Mouse (Mus musculus) adrenal gland, adult 18-20 months (tissue): ENCODE results near the gene Mad2l2. TPM values are rescaled to one million over a fixed set of nuclear protein-coding genes. Genes with fewer than 3 reads are reported as not detected.
"Not testable (repeated sequence)": the region's sequence is repeated elsewhere in the genome, so short reads cannot be mapped to it uniquely, and the experiment has no call there.

Source experiments
- DNase-seq, 2 experiments: peaks; one replicate each; pipeline ENCODE4 v3.0.0; 2021 to 2022; ENCODE audit warnings: low spot score in 2 of 2
- microRNA-seq, 2 experiments: library from miRNA; unstranded; fragments of <30 nt; microRNA quantifications; one replicate each; pipeline ENCODE4 v1.2.0; 2021; ENCODE audit warnings: borderline number of aligned reads in 2 of 2
- total RNA-seq, 2 experiments: library from RNA; stranded (reverse); gene quantifications; 1 replicate in 1 of 2; 2 replicates in 1 of 2; pipeline ENCODE4 v1.2.3; 2021

Mad2l2 gene
- total RNA-seq, 2 experiments from 2014 or later: 20.2 to 21.6 TPM

DNA sequence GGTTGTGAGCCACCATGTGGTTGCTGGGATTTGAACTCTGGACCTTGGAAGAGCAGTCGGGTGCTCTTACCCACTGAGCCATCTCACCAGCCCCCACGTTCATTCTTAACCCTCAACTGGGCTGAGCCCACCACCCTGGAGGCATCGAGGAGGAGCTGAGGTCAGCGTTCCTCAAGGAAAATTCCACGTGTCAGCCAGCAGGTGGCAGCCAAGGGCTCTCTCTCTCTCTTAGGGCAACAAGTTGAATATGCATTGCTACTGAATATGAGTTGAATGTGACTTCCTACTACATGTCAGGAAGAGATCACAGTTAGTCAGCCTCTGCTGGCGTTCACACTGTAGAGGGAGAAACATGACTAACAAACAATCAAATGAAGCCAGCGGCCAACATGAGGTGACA lies 38.1 kb downstream of the Mad2l2 start:
- DNase-seq: peak in 1 of 2 experiments; percentile 65

DNA sequence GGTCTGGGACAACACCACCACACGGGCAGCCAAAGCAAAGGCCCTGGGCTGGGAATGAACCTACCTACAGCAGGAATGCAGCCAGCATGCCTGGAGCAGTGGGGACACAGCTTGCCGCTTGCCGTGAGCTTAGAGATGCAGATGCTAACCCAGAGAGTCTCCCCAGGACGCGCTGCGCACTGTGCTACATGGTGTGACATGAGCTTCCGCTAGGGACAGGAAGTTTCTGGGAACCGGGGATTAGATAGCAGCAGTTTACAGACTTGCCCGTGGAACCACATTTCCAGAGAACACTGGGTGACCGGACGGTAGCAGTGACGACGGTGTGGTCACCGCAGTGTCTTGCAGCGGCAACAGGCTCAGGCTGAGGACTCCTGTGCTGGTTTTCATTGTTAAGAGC lies 39.4 kb downstream of the Mad2l2 start:
- no peak for DNase-seq

DNA sequence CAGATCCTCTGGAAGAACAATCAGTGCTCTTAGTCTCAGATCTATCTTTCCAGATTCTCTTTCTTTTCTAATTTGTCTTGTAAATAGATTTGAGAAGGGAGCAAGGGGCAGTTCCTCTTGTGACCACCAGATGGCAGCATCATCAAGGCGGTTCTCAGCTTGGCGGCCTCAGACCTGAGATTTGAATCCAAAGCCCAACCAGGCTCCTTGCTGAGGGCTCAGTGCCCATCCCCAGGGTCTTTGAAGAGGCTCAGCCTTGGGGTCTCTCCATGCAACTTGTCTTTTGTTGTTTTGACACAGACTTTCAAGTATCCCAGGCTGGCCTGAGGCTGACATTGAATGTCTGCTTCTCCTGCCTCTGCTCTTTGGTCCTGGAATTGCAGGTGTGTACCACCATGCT lies 40.7 kb downstream of the Mad2l2 start:
- peak in 1 of 2 experiments; percentile 60 for DNase-seq

DNA sequence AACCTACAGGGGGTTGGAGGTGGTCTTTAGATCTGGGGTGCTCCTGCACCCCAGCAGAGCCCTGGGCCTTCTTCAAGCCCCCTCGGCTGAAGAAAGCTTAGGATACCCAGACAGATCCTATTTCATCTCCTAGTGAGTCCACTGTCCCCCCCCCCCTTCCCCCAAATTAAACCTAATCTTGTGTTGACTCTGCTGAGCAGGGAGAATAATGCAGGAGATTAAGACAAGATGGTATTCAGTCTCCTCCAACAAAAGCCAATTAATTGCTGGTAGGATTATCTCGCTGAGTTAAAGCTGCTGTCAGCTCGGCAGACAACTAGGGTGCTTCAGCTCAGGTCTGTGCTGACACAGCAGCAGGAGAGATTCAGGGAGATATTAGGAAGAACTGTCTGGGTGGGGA lies 41.1 kb downstream of the Mad2l2 start:
- DNase-seq: no peak

DNA sequence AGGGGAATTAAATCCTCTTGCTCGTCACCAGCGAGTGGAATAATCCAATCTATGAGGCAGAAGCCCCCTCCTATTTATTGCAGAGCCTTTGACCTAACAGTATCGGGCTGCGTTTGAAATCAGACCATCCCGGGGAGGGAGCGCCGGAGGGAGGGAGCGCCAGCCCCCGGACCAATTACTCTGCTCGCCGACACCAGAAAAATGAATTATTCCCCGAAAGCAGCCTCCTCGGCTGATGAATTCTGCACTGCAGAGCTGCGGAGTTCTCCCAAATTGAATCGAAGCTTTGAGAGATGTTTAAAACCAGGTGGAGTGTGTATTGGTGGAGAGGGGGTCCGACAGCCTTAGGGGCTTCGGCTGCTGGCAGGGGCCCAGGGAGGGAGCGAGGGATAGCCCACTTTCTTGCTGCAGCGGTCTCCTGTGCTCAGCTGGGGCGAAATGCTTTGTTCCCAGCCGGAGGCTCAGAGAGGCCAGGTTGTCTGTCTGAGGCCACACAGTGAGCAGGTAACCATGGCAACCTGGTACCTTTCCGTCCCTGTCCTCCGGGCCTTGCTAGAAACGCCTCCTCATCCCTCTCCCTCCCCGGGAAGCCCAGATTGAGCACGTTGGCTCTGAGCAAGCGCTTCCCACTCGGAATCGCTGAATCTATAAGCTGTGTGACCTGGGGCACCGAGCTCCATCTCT lies 43.8 kb downstream of the Mad2l2 start:
- no peak for DNase-seq

DNA sequence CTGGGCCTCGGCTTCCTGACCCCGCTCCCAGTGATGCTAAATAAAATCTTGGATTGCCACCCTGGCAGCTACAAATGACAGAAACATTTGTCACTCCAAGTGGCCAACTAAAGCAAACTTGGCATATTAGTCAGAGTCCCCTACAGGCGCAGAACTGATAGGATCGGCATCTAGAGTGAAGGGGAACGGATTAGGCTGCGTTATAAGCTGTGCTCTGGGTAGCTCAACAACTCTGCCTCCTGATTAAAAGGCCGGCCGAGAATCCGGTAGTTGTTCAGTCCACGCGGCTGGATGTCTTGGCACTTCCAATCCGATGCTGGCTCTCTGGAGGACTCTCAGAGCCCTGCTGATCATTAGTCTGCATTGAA lies 44.3 kb downstream of the Mad2l2 start:
- no peak for DNase-seq

DNA sequence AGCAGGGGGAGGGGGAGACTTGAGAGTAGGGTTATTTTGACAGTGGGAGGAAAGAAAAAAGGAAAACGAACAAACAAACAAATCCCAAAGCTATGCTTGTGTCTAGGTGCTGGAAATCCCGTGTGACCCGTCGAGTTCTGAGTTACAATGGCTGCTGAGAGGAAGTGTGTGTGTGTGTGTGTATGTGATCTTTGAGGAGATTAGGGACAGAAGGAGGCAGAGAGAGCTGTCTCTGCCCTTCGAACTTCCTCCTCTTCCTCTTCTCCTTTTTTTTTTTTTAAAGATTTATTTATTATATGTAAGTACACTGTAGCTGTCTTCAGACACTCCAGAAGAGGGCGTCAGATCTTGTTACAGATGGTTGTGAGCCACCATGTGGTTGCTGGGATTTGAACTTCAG lies 46.4 kb downstream of the Mad2l2 start:
- not testable (repeated sequence) for DNase-seq

DNA sequence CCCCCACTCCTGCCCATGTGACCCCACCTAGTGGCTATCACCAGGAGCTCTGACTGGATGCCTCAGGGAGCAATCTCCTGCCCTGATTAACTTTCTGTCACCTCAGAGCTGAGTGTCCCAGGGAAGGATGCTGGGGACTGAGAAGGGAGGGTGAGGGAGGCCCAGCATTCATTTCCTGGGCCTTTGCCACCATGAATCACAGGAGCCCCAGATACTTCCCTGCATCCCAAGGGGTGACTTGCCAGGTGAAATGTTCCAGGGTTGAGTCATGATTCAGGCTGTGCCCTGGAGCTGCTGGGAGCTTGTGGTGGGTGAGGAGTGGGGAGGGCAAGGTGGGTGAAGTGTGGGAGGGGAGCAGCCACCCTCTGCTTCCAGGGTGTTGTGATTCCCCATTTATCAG lies 47.5 kb downstream of the Mad2l2 start:
- DNase-seq: no peak

DNA sequence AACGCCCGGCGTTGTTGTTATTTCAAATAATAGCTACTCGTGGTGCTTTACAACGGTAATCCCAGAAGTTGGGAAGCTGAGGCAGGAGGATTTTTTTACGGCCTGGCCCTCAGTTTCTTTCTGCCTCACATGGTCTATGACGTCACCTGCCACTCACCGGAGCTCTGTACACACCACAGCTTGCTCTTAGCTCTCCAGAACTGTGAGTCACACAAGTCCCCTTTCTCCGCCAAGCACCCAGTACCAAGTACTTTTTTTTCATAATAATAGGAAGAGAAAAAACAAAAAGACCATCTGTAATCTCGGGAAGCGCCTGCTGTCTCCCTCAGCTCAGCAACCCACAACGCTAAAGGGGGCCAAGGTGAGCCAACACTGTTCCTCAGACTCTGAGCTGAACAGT lies 51.3 kb downstream of the Mad2l2 start:
- DNase-seq: no peak

DNA sequence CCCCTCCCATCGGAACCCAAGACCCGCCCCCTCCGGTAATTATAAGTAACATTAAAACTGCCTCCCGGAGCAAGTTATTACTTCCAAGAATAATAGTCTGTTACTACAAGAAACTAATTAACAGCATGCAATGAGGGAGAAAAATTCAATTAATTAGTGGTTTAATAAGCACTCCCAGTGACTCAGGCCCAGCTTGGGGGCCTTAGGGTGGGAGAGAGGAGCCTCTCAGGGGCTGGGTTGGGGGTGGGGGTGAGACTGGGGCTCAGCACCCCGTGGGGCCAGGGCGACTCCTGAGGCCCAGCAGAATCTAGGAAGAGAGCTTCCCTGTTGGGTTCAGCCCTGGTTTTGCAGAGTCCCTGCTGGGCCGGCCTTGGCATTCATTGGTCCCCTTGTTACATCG lies 52.2 kb downstream of the Mad2l2 start:
- DNase-seq: no peak

DNA sequence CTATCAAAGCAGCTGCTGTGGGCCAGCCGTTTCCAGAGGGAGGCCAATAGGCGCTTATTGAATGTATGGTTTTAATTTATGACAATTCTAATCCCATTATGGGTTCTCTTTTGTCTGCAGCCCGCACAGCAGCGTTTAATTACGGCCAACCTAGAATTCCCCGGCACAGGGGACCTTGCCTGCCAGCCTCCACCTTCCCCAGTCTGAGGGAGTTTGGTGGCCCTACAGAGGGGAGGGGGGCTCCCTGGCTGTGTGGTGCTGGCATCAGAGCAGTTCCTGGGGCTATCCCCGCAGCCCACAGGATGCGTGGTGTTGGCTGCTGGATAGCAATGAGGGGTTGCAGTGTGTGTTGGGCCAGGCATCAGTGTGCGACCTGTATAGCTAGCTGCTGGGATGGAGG lies 54.4 kb downstream of the Mad2l2 start:
- DNase-seq: no peak

DNA sequence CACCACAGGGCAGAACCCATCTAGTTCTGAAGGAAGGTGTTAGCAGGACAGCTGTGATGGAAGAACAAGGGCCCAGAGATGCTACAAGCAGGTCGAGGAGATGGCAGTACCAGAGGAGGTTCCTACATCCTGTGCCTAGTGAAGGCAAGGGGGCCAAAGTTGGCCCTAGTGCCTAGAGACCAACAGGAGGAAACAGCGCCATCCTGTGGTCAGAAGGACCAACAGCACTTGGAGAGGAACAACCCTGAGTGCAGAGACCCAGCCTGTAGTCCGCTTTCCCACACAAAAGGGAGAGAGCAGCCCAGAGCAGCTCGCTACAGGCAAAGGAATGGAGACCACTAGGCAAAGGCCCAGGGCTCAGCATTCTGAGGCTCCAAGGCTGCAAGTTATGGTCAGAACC lies 55.6 kb downstream of the Mad2l2 start:
- no peak for DNase-seq

DNA sequence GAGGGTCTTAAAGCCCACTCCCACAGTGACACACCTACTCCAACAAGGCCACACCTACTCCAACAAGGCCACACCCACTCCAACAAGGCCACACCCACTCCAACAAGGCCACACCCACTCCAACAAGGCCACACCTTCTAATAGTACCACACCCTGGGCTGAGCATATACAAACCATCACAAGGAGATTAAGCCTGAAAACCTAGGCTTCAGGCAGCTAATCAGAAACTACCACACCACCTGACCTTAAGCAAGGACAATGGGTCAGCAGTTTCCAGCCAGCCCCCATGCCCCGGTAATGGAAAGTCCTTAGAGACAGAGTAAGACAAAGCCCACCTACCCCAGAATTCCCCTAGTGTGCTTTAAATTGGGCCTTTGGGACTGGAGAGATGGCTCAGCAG lies 58.6 kb downstream of the Mad2l2 start:
- DNase-seq: not testable (repeated sequence)

DNA sequence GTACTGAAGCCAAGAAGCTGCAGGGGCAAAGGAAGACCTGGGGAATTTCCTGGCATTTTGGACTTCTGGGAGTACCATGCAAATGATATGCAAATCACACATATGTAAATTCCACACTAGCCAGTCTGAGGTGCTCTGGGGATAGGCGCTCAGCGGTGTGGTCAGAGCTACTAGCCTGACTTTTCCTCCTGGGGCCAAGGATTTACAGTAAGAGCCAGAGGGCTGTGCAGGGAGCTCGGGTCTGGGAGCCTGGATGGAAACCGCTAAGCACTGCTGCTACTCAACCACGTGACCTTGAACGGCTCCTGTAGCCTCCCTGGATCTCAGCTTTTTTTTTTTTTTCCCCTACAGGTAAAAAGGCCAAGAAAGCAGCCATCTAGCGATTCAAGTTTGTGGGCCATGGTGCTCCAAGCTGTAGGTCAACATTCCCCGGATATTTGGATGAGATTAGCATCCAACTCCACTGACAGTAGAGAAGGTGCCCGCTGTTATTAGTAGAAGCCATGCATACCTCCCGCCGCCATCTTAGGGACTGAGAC lies 62.6 kb downstream of the Mad2l2 start:
- DNase-seq: no peak

DNA sequence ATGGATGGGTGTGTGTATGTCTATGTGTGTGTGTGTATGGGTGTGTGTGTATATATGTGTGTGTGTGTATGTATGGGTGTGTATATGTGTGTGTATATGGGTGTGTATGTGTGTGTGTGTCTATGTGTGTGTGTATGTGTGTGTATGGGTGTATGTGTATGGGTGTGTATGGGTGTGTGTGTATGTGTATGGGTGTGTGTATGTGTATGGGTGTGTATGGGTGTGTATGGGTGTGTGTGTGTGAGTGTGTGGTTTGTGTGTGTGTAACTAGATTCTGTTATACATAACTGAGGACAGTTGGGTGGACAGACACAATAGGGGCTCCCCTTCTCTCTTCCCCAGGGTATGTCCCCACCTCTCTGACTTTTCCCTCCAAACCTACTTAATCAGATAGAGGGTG lies 64.2 kb downstream of the Mad2l2 start:
- DNase-seq: no peak

Small RNA genes lying within 50 kb of the gene (microRNA-seq; reads per million reads assigned to microRNA genes)
- gene Mir7022: 0 reads per million in 2 experiments

Other genes with a start within 250 kb of the Mad2l2 start
- gene Mfn2, start 225.7 kb upstream of the Mad2l2 start, total RNA-seq: 100 to 1,000 TPM; 187 to 211 TPM
- gene Plod1, start 193.6 kb upstream of the Mad2l2 start, total RNA-seq: 10 to 100 TPM; 38.1 to 54.7 TPM
- 10 to 100 TPM; 44.1 to 48.0 TPM for gene 2510039O18Rik, start 189.5 kb upstream of the Mad2l2 start, total RNA-seq
- under 1 TPM in 1 of 2 experiments, not detected in 1; 0.42 TPM for gene Nppb, start 144.6 kb upstream of the Mad2l2 start, total RNA-seq
- not detected for gene Nppa, start 129.7 kb upstream of the Mad2l2 start, total RNA-seq
- 10 to 100 TPM; 11.2 to 13.8 TPM for gene Clcn6, start 91.6 kb upstream of the Mad2l2 start, total RNA-seq
- 10 to 100 TPM; 33.8 to 37.7 TPM for gene Mthfr, start 91.3 kb upstream of the Mad2l2 start, total RNA-seq
- 10 to 100 TPM; 54.8 to 85.8 TPM for gene Agtrap, start 42.4 kb upstream of the Mad2l2 start, total RNA-seq
- under 1 TPM in 1 of 2 experiments, not detected in 1; 0.07 TPM for gene Draxin, start 314 bp downstream of the Mad2l2 start, total RNA-seq
- gene Fbxo6, start 21.8 kb downstream of the Mad2l2 start, total RNA-seq: 10 to 100 TPM; 38.1 to 46.5 TPM
- gene Fbxo44, start 30.1 kb downstream of the Mad2l2 start, total RNA-seq: 10 to 100 TPM; 14.1 to 21.4 TPM
- gene Fbxo2, start 30.2 kb downstream of the Mad2l2 start, total RNA-seq: 1 to 10 TPM; 6.7 to 9.9 TPM
- 1 to 10 TPM in 1 of 2 experiments, under 1 TPM in 1; 0.10 to 1.3 TPM for gene Disp3, start 157.6 kb downstream of the Mad2l2 start, total RNA-seq